Mouse (Mus musculus): Measurements from ENCODE around the gene Ctdnep1. TPM values are rescaled to one million over a fixed set of nuclear protein-coding genes. Genes with fewer than 3 reads are reported as not detected.

Gene Ctdnep1
- polyA plus RNA-seq, 1 experiment from 2014 or later: 22.7 TPM

GRCm38 (mm10) chr11:69976271-69976670 is 4.7 kb upstream of the Ctdnep1 start:
- Histone ChIP-seq H3K27ac (no peak overlapping the region), H3K9ac (no peak overlapping the region), H3K9me3 (no peaks in the 10 kb centered on the region), H3K27me3 (no peaks in the 10 kb centered on the region), H3K4me1 (replicated peaks) (peaks cover 10% of the 10 kb centered on the region), H3K4me2 (no peak overlapping the region), H3K36me3 (peaks cover 68% of the 10 kb centered on the region), H3K4me3 (no peak overlapping the region)
- 88% methylated on average over 4 of the region's 4 CpGs for WGBS
- no peak for ATAC-seq (ENCODE audit: low FRiP score)

GRCm38 (mm10) chr11:69979827-69980195 is 1.1 kb upstream of the Ctdnep1 start:
- H3K4me1 ChIP-seq (replicated peaks): peaks cover 33% of the 10 kb centered on the region
- H3K27me3 ChIP-seq: no peaks in the 10 kb centered on the region
- H3K27ac ChIP-seq: peak overlapping the region; percentile 99
- peak overlapping the region; percentile 98 for H3K9ac ChIP-seq
- whole genome bisulfite sequencing: 3% methylated on average over 16 of the region's 16 CpGs
- no peaks in the 10 kb centered on the region for H3K9me3 ChIP-seq
- ATAC-seq (ENCODE audit: low FRiP score): no peak
- H3K4me3 ChIP-seq: peak overlapping the region; percentile 99
- peaks cover 40% of the 10 kb centered on the region for H3K36me3 ChIP-seq
- H3K4me2 ChIP-seq: peak overlapping the region; percentile 94

- Histone ChIP-seq H3K4me2 (peak overlapping the region; percentile 94), H3K9ac (peak overlapping the region; percentile 98), H3K4me1 (replicated peaks) (peaks cover 33% of the 10 kb centered on the region), H3K27ac (peak overlapping the region; percentile 99), H3K27me3 (no peaks in the 10 kb centered on the region), H3K9me3 (no peaks in the 10 kb centered on the region), H3K36me3 (peaks cover 40% of the 10 kb centered on the region), H3K4me3 (peak overlapping the region; percentile 99)
- ATAC-seq (ENCODE audit: low FRiP score): peak; percentile 94
- under 1% methylated on average over 42 of the region's 60 CpGs for WGBS
Measured at GRCm38 (mm10) chr11:69980196-69981140, 488 bp upstream of the Ctdnep1 start.

GRCm38 (mm10) chr11:69982225-69982624 is 1.3 kb downstream of the Ctdnep1 start, which contains the start of gene Elp5:
Gene Elp5, minus strand, starts transcription at chr11:69982517.
- H3K9me3 ChIP-seq: no peaks in the 10 kb centered on the region

GRCm38 (mm10) chr11:69982877-69983276 is 1.9 kb downstream of the Ctdnep1 start:
- ATAC-seq (ENCODE audit: low FRiP score): no peak

More at GRCm38 (mm10) chr11:69982225-69982624, 1.3 kb downstream of the Ctdnep1 start, which contains the start of gene Elp5:
- Histone ChIP-seq H3K9ac (peak within 1 kb of the TSS; percentile 98), H3K27ac (peak within 1 kb of the TSS; percentile 99), H3K4me2 (peak within 1 kb of the TSS; percentile 94), H3K4me3 (peak within 1 kb of the TSS; percentile 99), H3K4me1 (replicated peaks) (peaks cover 33% of the 10 kb centered on the region), H3K36me3 (peaks cover 37% of the 10 kb centered on the region), H3K27me3 (no peaks in the 10 kb centered on the region)
- 66% methylated on average over 8 of the region's 8 CpGs for WGBS
- ATAC-seq (ENCODE audit: low FRiP score): no peak

GRCm38 (mm10) chr11:69983377-69983776 is 2.4 kb downstream of the Ctdnep1 start:
- Histone ChIP-seq H3K4me3 (peak overlapping the region; percentile 99), H3K27me3 (no peaks in the 10 kb centered on the region), H3K4me1 (replicated peaks) (peaks cover 33% of the 10 kb centered on the region), H3K4me2 (peak overlapping the region; percentile 94), H3K9ac (peak overlapping the region; percentile 98), H3K36me3 (peaks cover 41% of the 10 kb centered on the region), H3K27ac (no peak overlapping the region), H3K9me3 (no peaks in the 10 kb centered on the region)
- no peak for ATAC-seq (ENCODE audit: low FRiP score)
- 85% methylated on average over 4 of the region's 4 CpGs for WGBS

More at GRCm38 (mm10) chr11:69982877-69983276, 1.9 kb downstream of the Ctdnep1 start:
- Histone ChIP-seq H3K4me1 (replicated peaks) (peaks cover 33% of the 10 kb centered on the region), H3K4me3 (peak overlapping the region; percentile 99), H3K27ac (0 out of 2 replicates have a peak overlapping the region, but pooled peaks have one; percentile 9), H3K27me3 (no peaks in the 10 kb centered on the region), H3K4me2 (peak overlapping the region; percentile 94), H3K9ac (peak overlapping the region; percentile 98), H3K36me3 (peaks cover 36% of the 10 kb centered on the region), H3K9me3 (no peaks in the 10 kb centered on the region)
- WGBS: 35% methylated on average over 5 of the region's 5 CpGs

- peaks cover 48% of the 10 kb centered on the region for H3K36me3 ChIP-seq
- no peak overlapping the region for H3K4me2 ChIP-seq
- no peaks in the 10 kb centered on the region for H3K9me3 ChIP-seq
- H3K9ac ChIP-seq: no peak overlapping the region
- no peak overlapping the region for H3K4me3 ChIP-seq
- H3K4me1 ChIP-seq (replicated peaks): peaks cover 27% of the 10 kb centered on the region
- 94% methylated on average over 8 of the region's 8 CpGs for WGBS
- ATAC-seq (ENCODE audit: low FRiP score): no peak
- no peaks in the 10 kb centered on the region for H3K27me3 ChIP-seq
- H3K27ac ChIP-seq: no peak overlapping the region
Measured at GRCm38 (mm10) chr11:69984431-69984830, 3.5 kb downstream of the Ctdnep1 start.

- Histone ChIP-seq H3K9me3 (no peaks in the 10 kb centered on the region), H3K4me3 (no peak overlapping the region), H3K9ac (0 out of 2 replicates have a peak overlapping the region, but pooled peaks have one; percentile 29), H3K4me2 (no peak overlapping the region), H3K36me3 (peaks cover 67% of the 10 kb centered on the region), H3K27ac (peak overlapping the region; percentile 94), H3K27me3 (no peaks in the 10 kb centered on the region), H3K4me1 (replicated peaks) (peaks cover 24% of the 10 kb centered on the region)
- no peak for ATAC-seq (ENCODE audit: low FRiP score)
- WGBS: 92% methylated on average over 8 of the region's 8 CpGs
Measured at GRCm38 (mm10) chr11:69989949-69990348, 9.0 kb downstream of the Ctdnep1 start.

GRCm38 (mm10) chr11:69990850-69991691 is 10.1 kb downstream of the Ctdnep1 start, which contains the start of gene Gabarap:
Gene Gabarap, plus strand, starts transcription at chr11:69991143.
- H3K9ac ChIP-seq: peak within 1 kb of the TSS; percentile 92
- no peaks in the 10 kb centered on the region for H3K27me3 ChIP-seq
- peak within 1 kb of the TSS; percentile 78 for H3K4me2 ChIP-seq
- H3K27ac ChIP-seq: peak within 1 kb of the TSS; percentile 94
- H3K9me3 ChIP-seq: no peaks in the 10 kb centered on the region
- WGBS: under 1% methylated on average over 40 of the region's 40 CpGs
- H3K36me3 ChIP-seq: peaks cover 58% of the 10 kb centered on the region
- peak; percentile 65 for ATAC-seq (ENCODE audit: low FRiP score)
- peak within 1 kb of the TSS; percentile 81 for H3K4me3 ChIP-seq
- H3K4me1 ChIP-seq (replicated peaks): peaks cover 24% of the 10 kb centered on the region

GRCm38 (mm10) chr11:69991711-69992110 is 10.8 kb downstream of the Ctdnep1 start:
- Histone ChIP-seq H3K9ac (peak overlapping the region; percentile 92), H3K4me2 (peak overlapping the region; percentile 78), H3K4me1 (replicated peaks) (peaks cover 24% of the 10 kb centered on the region), H3K9me3 (no peaks in the 10 kb centered on the region), H3K27me3 (no peaks in the 10 kb centered on the region), H3K4me3 (peak overlapping the region; percentile 81), H3K36me3 (peaks cover 52% of the 10 kb centered on the region), H3K27ac (peak overlapping the region; percentile 94)
- WGBS: 0% methylated on average over 15 of the region's 15 CpGs
- peak; percentile 4 for ATAC-seq (ENCODE audit: low FRiP score)

GRCm38 (mm10) chr11:69992396-69992795 is 11.4 kb downstream of the Ctdnep1 start:
- 88% methylated on average over 10 of the region's 10 CpGs for WGBS
- Histone ChIP-seq H3K4me1 (replicated peaks) (peaks cover 26% of the 10 kb centered on the region), H3K4me2 (peak overlapping the region; percentile 78), H3K27ac (peak overlapping the region; percentile 69; the same call in 1 of the 2 replicates), H3K9me3 (no peaks in the 10 kb centered on the region), H3K27me3 (no peaks in the 10 kb centered on the region), H3K4me3 (peak overlapping the region; percentile 81), H3K9ac (peak overlapping the region; percentile 92), H3K36me3 (peaks cover 48% of the 10 kb centered on the region)
- no peak for ATAC-seq (ENCODE audit: low FRiP score)

GRCm38 (mm10) chr11:69992932-69993331 is 12.0 kb downstream of the Ctdnep1 start:
- Histone ChIP-seq H3K27ac (no peak overlapping the region), H3K4me2 (peak overlapping the region; percentile 78), H3K9me3 (no peaks in the 10 kb centered on the region), H3K4me1 (replicated peaks) (peaks cover 31% of the 10 kb centered on the region), H3K4me3 (peak overlapping the region; percentile 81), H3K36me3 (peaks cover 45% of the 10 kb centered on the region), H3K9ac (peak overlapping the region; percentile 92), H3K27me3 (no peaks in the 10 kb centered on the region)
- ATAC-seq (ENCODE audit: low FRiP score): no peak
- WGBS: 95% methylated on average over 3 of the region's 3 CpGs

Measured in hindbrain, embryonic 13.5 days (tissue).